Comparison of ENCODE assay signal across 8 mouse cellular contexts in the genomic region with DNA sequence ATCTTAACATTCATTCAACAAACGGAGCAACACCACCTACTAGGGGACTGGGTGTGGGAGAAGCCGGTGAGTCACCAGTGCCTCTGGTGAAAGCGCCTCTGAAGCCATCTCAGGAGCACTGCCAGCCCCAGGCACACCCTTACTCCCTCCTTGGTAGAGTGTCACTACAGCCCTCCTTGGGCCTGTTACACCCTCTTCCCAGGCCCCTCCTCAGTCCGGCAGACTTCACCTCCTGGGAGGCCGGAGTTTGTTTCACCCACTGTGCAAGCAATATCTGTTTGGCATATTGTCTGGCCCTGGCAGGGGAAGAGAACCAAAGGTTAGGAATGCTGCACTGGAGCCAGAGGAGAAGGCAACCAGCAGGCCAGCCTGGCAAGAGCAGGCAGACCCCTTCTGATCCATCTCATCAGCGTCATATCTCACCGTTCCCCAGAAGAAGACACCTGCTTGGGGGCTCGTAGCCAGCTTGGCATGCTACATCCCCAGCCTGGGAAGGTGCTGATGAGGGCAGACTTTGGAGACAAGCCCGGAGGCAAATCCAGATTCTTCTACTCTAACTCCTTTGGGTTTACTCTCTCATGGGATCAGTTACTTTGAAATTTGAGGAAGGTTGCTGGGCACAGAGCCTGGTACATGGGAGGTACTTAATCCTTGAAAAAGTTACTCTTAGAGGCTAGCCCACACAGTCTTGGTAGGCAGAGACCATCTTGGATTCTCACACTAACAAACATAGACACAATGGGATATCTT. TPM values are rescaled to one million over a fixed set of nuclear protein-coding genes. Genes with fewer than 3 reads are reported as not detected.
DNase-seq lines count a peak whose midpoint lies in the region; ATAC-seq and TF ChIP-seq lines count a peak whose summit lies in the region.

No protein-coding gene starts in this region.

- WGBS in limb, embryonic 14.5 days = 53% methylated on average over 9 of the region's 9 CpGs
- WGBS in midbrain, embryonic 15.5 days = 59% methylated on average over 9 of the region's 9 CpGs

- H3K27ac ChIP-seq in limb, embryonic 14.5 days (replicated peaks; ENCODE audit: low read depth, low read length) = no peak overlapping the region
- no peak overlapping the region for H3K27ac ChIP-seq in midbrain, embryonic 15.5 days

- peaks cover 17% of the 10 kb centered on the region for H3K4me1 ChIP-seq in limb, embryonic 14.5 days (ENCODE audit: control insufficient read depth, insufficient read depth, low read length)
- H3K4me1 ChIP-seq in midbrain, embryonic 15.5 days = peaks cover 20% of the 10 kb centered on the region

- TF ChIP-seq POLR2A in limb, embryonic 14.5 days (IDR thresholded peaks at IDR 0.05; ENCODE audit: borderline replicate concordance, extremely low read depth, insufficient read depth, insufficient read length) = no peak

- peak; percentile 74 for DNase-seq in adrenal gland, adult 2 months
- no peak for DNase-seq in adrenal gland, postnatal 4 days (ENCODE audit: low spot score in 2 of 2)
- DNase-seq in thymus, postnatal 14 days = peak; percentile 21
- DNase-seq in thymus, adult 18-20 months = no peak
- peak; percentile 52 for DNase-seq in gastrocnemius, postnatal 14 days
- DNase-seq in limb, embryonic 14.5 days (ENCODE audit: low spot score) = no peak
- DNase-seq in B cell, adult 2 months = no peak

- H3K9ac ChIP-seq in limb, embryonic 14.5 days (ENCODE audit: low read depth, low read length, severe bottlenecking) = peak overlapping the region; percentile 73
- H3K9ac ChIP-seq in midbrain, embryonic 15.5 days = peak overlapping the region; percentile 71

- H3K36me3 ChIP-seq in limb, embryonic 14.5 days (ENCODE audit: control insufficient read depth, insufficient read depth, low read length) = peaks cover 31% of the 10 kb centered on the region
- H3K36me3 ChIP-seq in midbrain, embryonic 15.5 days (replicated peaks) = peaks cover 23% of the 10 kb centered on the region

- H3K4me2 ChIP-seq in limb, embryonic 14.5 days (replicated peaks; ENCODE audit: low read depth, low read length, severe bottlenecking) = peak overlapping the region; percentile 74
- peak overlapping the region; percentile 88 for H3K4me2 ChIP-seq in midbrain, embryonic 15.5 days

- peak overlapping the region; percentile 64 for H3K4me3 ChIP-seq in limb, embryonic 14.5 days (replicated peaks; ENCODE audit: low read length)
- peak overlapping the region; percentile 68 for H3K4me3 ChIP-seq in midbrain, embryonic 15.5 days

- H3K9me3 ChIP-seq in limb, embryonic 14.5 days (ENCODE audit: control insufficient read depth, low read length) = no peaks in the 10 kb centered on the region
- H3K9me3 ChIP-seq in midbrain, embryonic 15.5 days = no peaks in the 10 kb centered on the region

- intact Hi-C loops in gastrocnemius, postnatal 14 days (cut with DNase I; ENCODE audit: low total_unique reads) = no loop called here

- no peak for ATAC-seq in limb, embryonic 14.5 days (ENCODE audit: low FRiP score, low read depth)
- ATAC-seq in midbrain, embryonic 15.5 days (replicated peaks) = no peak

- no peaks in the 10 kb centered on the region for H3K27me3 ChIP-seq in limb, embryonic 14.5 days (ENCODE audit: control insufficient read depth, insufficient read depth, low read length)
- H3K27me3 ChIP-seq in midbrain, embryonic 15.5 days (replicated peaks) = no peaks in the 10 kb centered on the region

RNA-seq across cellular contexts. Expression of gene Tmem43, which starts 1.1 kb away (rescaled TPM):
- total RNA-seq in adrenal gland, adult 2 months (2021) = 10 to 100 TPM; 40.0 to 54.5 TPM
- 39.5 and 48.4 TPM in 2 replicates for polyA plus RNA-seq in adrenal gland, adult 2 months (2012; rRNA removed)
- total RNA-seq in adrenal gland, postnatal 4 days (2021) = 10 to 100 TPM; 40.6 to 42.4 TPM
- total RNA-seq in gastrocnemius, postnatal 14 days (2021) = 10 to 100 TPM; 37.5 to 41.7 TPM
- 60.3 and 70.0 TPM in 2 replicates for polyA plus RNA-seq in limb, embryonic 14.5 days (2012; rRNA removed)
- polyA plus RNA-seq in limb, embryonic 14.5 days (2014; fragmentation: Nextera tagmentation; extraction: Ambion mirVana) = 64.8 and 65.7 TPM in 2 replicates
- 51.6 and 52.0 TPM in 2 replicates for polyA plus RNA-seq in midbrain, embryonic 15.5 days (2015; fragmentation: Nextera tagmentation; extraction: Ambion mirVana)

RNA-seq across cellular contexts. Expression of gene Chchd4, which starts 1.3 kb away (rescaled TPM):
- total RNA-seq in adrenal gland, adult 2 months (2021) = 10 to 100 TPM; 16.1 to 17.8 TPM
- polyA plus RNA-seq in adrenal gland, adult 2 months (2012; rRNA removed) = 4.2 and 5.1 TPM in 2 replicates
- 10 to 100 TPM; 17.0 to 17.6 TPM for total RNA-seq in adrenal gland, postnatal 4 days (2021)
- total RNA-seq in gastrocnemius, postnatal 14 days (2021) = 1 to 10 TPM; 8.0 to 8.7 TPM
- polyA plus RNA-seq in limb, embryonic 14.5 days (2012; rRNA removed) = 8.2 and 9.3 TPM in 2 replicates
- polyA plus RNA-seq in limb, embryonic 14.5 days (2014; fragmentation: Nextera tagmentation; extraction: Ambion mirVana) = 22.0 and 23.4 TPM in 2 replicates
- polyA plus RNA-seq in midbrain, embryonic 15.5 days (2015; fragmentation: Nextera tagmentation; extraction: Ambion mirVana) = 39.6 and 40.7 TPM in 2 replicates

RNA-seq across cellular contexts. Expression of gene Xpc, which starts 41.1 kb away (rescaled TPM):
- total RNA-seq in adrenal gland, adult 2 months (2021) = 10 to 100 TPM; 13.3 to 19.3 TPM
- polyA plus RNA-seq in adrenal gland, adult 2 months (2012; rRNA removed) = 4.1 and 4.5 TPM in 2 replicates
- total RNA-seq in adrenal gland, postnatal 4 days (2021) = 10 to 100 TPM; 21.8 to 23.0 TPM
- total RNA-seq in gastrocnemius, postnatal 14 days (2021) = 1 to 10 TPM; 6.8 to 7.2 TPM
- polyA plus RNA-seq in limb, embryonic 14.5 days (2012; rRNA removed) = 10.1 and 11.6 TPM in 2 replicates
- 14.2 and 16.7 TPM in 2 replicates for polyA plus RNA-seq in limb, embryonic 14.5 days (2014; fragmentation: Nextera tagmentation; extraction: Ambion mirVana)
- polyA plus RNA-seq in midbrain, embryonic 15.5 days (2015; fragmentation: Nextera tagmentation; extraction: Ambion mirVana) = 20.6 and 21.9 TPM in 2 replicates

RNA-seq across cellular contexts. Expression of gene Lsm3, which starts 41.1 kb away (rescaled TPM):
- 10 to 100 TPM; 38.3 to 40.4 TPM for total RNA-seq in adrenal gland, adult 2 months (2021)
- polyA plus RNA-seq in adrenal gland, adult 2 months (2012; rRNA removed) = 5.2 and 7.3 TPM in 2 replicates
- 10 to 100 TPM; 58.6 to 62.8 TPM for total RNA-seq in adrenal gland, postnatal 4 days (2021)
- 10 to 100 TPM; 37.0 to 41.9 TPM for total RNA-seq in gastrocnemius, postnatal 14 days (2021)
- polyA plus RNA-seq in limb, embryonic 14.5 days (2012; rRNA removed) = 105 and 137 TPM in 2 replicates
- polyA plus RNA-seq in limb, embryonic 14.5 days (2014; fragmentation: Nextera tagmentation; extraction: Ambion mirVana) = 229 and 253 TPM in 2 replicates
- 149 and 152 TPM in 2 replicates for polyA plus RNA-seq in midbrain, embryonic 15.5 days (2015; fragmentation: Nextera tagmentation; extraction: Ambion mirVana)

Comparison
In these comparisons a context has a peak if more than half of its experiments do, and no peak if none do; other contexts are left out.
1. DNase-seq: peak in adrenal gland, adult 2 months (single experiment), thymus, postnatal 14 days (single experiment) and gastrocnemius, postnatal 14 days (single experiment); none in adrenal gland, postnatal 4 days (0 of 2), thymus, adult 18-20 months (0 of 2), limb, embryonic 14.5 days (single experiment) and B cell, adult 2 months (0 of 2).